Mouse (Mus musculus): Measurements from ENCODE around the gene Fxyd4. TPM values are rescaled to one million over a fixed set of nuclear protein-coding genes. Genes with fewer than 3 reads are reported as not detected.
A peak's percentile ranks its signal among the peaks of the same experiment; 100 is the strongest.

The Fxyd4 gene
- total RNA-seq (2012; rRNA removed) (not detected in 2 replicates), polyA plus RNA-seq (2012; ENCODE audit: insufficient read depth in 1 of 2, insufficient read length in 2 of 2, low read depth in 1 of 2, low replicate concordance in 2 of 2, missing spikeins in 1 of 2) (under 1 TPM in 1 of 2 experiments, not detected in 1; 0.22 TPM)

DNA sequence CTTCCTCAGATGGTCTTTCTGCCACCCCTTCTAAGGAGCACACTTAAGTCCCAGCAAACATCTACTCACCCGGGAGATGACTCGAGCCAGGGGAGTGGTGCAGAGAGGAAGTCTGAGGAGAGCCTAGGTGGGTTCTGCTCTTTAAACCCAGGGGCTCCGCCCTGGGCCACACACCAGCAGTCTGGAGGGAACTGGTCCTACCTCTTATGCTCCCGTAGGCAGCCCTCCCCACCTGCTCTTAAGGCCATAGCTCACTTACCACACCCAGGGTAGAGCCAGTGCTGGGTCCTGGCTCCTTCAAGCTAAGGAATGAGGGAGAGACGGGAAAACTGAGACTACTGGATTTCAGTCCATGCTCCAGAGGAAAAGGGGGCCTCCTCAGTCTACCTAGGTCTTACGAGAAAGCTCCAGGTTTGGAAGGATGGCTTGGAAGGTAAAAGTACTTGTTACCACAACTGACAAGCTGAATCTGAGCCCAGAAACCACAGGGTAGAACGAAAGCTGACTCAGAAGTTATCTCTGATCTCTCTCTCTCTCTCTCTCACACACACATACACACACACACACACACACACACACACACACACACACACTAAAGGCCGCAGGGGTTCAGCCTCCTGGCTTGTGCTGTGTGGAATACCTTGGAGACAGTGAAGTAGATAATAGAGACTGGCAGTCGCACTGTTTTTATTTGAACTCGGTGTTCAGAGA is at the start of gene Fxyd4:
TSS of gene Fxyd4 (minus strand) at position 471 of the 711 bp plus-strand sequence.
- TF ChIP-seq HCFC1 (IDR thresholded peaks at IDR 0.05; ENCODE audit: low read depth, low read length): no peak
- TF ChIP-seq MAX (IDR thresholded peaks at IDR 0.05; ENCODE audit: low read length): no peak
- TF ChIP-seq USF1 (IDR thresholded peaks at IDR 0.05; ENCODE audit: low read depth, low read length): no peak
- no peak for TF ChIP-seq RAD21 (IDR thresholded peaks at IDR 0.05; ENCODE audit: low read depth, low read length)
- no peak for TF ChIP-seq ZC3H11A (IDR thresholded peaks at IDR 0.05; ENCODE audit: low read depth, low read length)
- no peak for TF ChIP-seq ZNF384 (IDR thresholded peaks at IDR 0.05; ENCODE audit: low read depth, low read length)
- TF ChIP-seq NELFE (IDR thresholded peaks at IDR 0.05; ENCODE audit: low read depth, low read length): no peak
- TF ChIP-seq SIN3A (IDR thresholded peaks at IDR 0.05; ENCODE audit: low read length): no peak
- no peak for TF ChIP-seq KAT2A (conservative IDR thresholded peaks at IDR 0.05; ENCODE audit: low read depth, low read length)
- TF ChIP-seq E2F4 (IDR thresholded peaks at IDR 0.05; ENCODE audit: borderline replicate concordance, low read depth, low read length): no peak
- no peak for TF ChIP-seq CHD2 (IDR thresholded peaks at IDR 0.05; ENCODE audit: low read length)
- TF ChIP-seq ETS1 (IDR thresholded peaks at IDR 0.05; ENCODE audit: low read depth, low read length): no peak
- no peak for TF ChIP-seq EP300 (IDR thresholded peaks at IDR 0.05; ENCODE audit: low read depth in 1 of 2, low read length in 2 of 2)
- no peak for TF ChIP-seq GATA1 (IDR thresholded peaks at IDR 0.05; ENCODE audit: low read depth, low read length)
- no peak for TF ChIP-seq ZKSCAN1 (IDR thresholded peaks at IDR 0.05; ENCODE audit: low read depth, low read length)
- no peak for TF ChIP-seq NRF1 (IDR thresholded peaks at IDR 0.05; ENCODE audit: insufficient read depth, low read depth, low read length, poor library complexity, severe bottlenecking)
- TF ChIP-seq POLR2AphosphoS5 (IDR thresholded peaks at IDR 0.05; ENCODE audit: borderline replicate concordance, low read depth, low read length): no peak
- no peak for TF ChIP-seq UBTF (IDR thresholded peaks at IDR 0.05; ENCODE audit: borderline replicate concordance, insufficient read depth, low read depth, low read length)
- TF ChIP-seq CHD1 (IDR thresholded peaks at IDR 0.05; ENCODE audit: low read depth, low read length): no peak
- no peaks in the 10 kb centered on the region for H3K79me2 ChIP-seq (ENCODE audit: control insufficient read depth, insufficient read depth, low read length, poor library complexity)
- peak; percentile 28 for DNase-seq (ENCODE audit: low read depth, low spot score)
- H3K4me3 ChIP-seq (ENCODE audit: control insufficient read depth in 1 of 2, insufficient read depth in 1 of 2, low read depth in 2 of 2, low read length in 2 of 2): no peak within 1 kb of the TSS
- no peaks in the 10 kb centered on the region for H3K27me3 ChIP-seq (ENCODE audit: control insufficient read depth in 1 of 2, insufficient read depth in 2 of 2, low read length in 2 of 2)
- no peak within 1 kb of the TSS for H3K27ac ChIP-seq (ENCODE audit: control insufficient read depth, low read depth, low read length)
- H3K4me1 ChIP-seq (ENCODE audit: control insufficient read depth in 1 of 2, insufficient read depth in 2 of 2, low read length in 2 of 2): 0 out of 4 replicates have a peak, but pooled peaks cover 0 to 4% of the 10 kb centered on the region in 2 experiments
- H3K9me3 ChIP-seq (replicated peaks; ENCODE audit: insufficient read depth, low read length): no peaks in the 10 kb centered on the region
- H3K36me3 ChIP-seq (ENCODE audit: control insufficient read depth in 1 of 2, insufficient read depth in 2 of 2, low read length in 2 of 2): no peaks in the 10 kb centered on the region
- no peak within 1 kb of the TSS for H3K9ac ChIP-seq (ENCODE audit: control insufficient read depth, low read depth, low read length, poor library complexity, severe bottlenecking)

DNA sequence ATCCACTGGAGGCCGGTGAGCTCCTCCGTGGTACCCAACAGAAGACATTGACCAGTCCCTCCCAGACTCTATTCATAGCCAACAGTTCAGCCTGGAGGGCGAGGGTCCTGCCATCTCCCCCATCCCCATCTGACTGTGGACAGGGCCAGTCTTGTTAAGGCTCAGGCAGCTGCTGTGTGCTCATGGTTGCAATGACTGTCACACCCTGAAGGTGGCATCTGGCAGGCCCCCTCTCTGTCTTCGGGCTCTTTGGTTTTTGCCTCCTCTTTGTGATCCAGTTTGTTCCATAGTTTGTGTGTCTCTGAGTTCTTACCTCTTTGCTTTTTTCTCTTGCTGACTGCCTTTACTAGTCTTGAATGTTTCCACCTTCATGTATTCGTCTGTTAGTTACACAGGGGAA is 49.7 kb upstream of the Fxyd4 start:
- Histone ChIP-seq H3K4me3 (ENCODE audit: control insufficient read depth in 1 of 2, insufficient read depth in 1 of 2, low read depth in 2 of 2, low read length in 2 of 2) (no peak overlapping the region), H3K9me3 (replicated peaks; ENCODE audit: insufficient read depth, low read length) (no peaks in the 10 kb centered on the region), H3K9ac (ENCODE audit: control insufficient read depth, low read depth, low read length, poor library complexity, severe bottlenecking) (no peak overlapping the region), H3K27ac (ENCODE audit: control insufficient read depth, low read depth, low read length) (no peak overlapping the region), H3K79me2 (ENCODE audit: control insufficient read depth, insufficient read depth, low read length, poor library complexity) (no peaks in the 10 kb centered on the region), H3K36me3 (ENCODE audit: control insufficient read depth in 1 of 2, insufficient read depth in 2 of 2, low read length in 2 of 2) (no peaks in the 10 kb centered on the region), H3K27me3 (ENCODE audit: control insufficient read depth in 1 of 2, insufficient read depth in 2 of 2, low read length in 2 of 2) (no peaks in the 10 kb centered on the region; a peak in 2 of 4 replicates), H3K4me1 (ENCODE audit: control insufficient read depth in 1 of 2, insufficient read depth in 2 of 2, low read length in 2 of 2) (no peaks in the 10 kb centered on the region)
- TF ChIP-seq SMC3 (IDR thresholded peaks at IDR 0.05; ENCODE audit: low read depth, low read length) (0 out of 2 replicates have a peak, but pooled peaks have one; percentile 4), GABPA (IDR thresholded peaks at IDR 0.05; ENCODE audit: low read depth, low read length) (no peak), MXI1 (IDR thresholded peaks at IDR 0.05; ENCODE audit: low read depth, low read length) (no peak), CTCF (IDR thresholded peaks at IDR 0.05 in 2 of 3, conservative IDR thresholded peaks at IDR 0.05 in 1 of 3; ENCODE audit: control insufficient read depth in 1 of 3, insufficient read depth in 1 of 3, low read depth in 2 of 3, low read length in 3 of 3, poor library complexity in 1 of 3, severe bottlenecking in 1 of 3) (peak in 1 of 3 experiments; percentile 2; a peak in 1 of 6 replicates)
- no peak for DNase-seq (ENCODE audit: low read depth, low spot score)
